Mouse (Mus musculus): ENCODE results near the gene Orm3. TPM values are rescaled to one million over a fixed set of nuclear protein-coding genes. Genes with fewer than 3 reads are reported as not detected.

The Orm3 gene
- polyA plus RNA-seq, 1 experiment from 2014 or later, result not detected

DNA sequence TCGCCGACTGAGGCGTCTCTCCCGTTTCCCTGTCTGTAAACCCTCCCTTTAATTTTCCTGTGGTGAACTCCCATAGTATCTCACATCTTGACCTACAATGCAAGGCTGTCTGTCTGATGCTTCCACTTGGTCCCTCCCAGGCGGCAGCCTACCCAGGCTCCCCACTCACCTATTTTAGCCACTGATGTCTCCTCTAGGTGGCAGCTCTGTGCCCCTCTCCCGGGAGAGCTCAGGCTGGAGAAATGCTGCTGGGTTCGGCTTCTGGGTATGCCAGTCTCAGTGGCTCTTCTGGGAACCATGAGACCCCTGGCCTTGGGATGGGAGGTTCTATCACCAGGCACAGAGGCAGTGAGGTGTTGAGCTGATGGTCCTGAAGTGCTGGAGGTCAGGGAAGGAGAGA lies 21.5 kb downstream of the Orm3 start:
- Histone ChIP-seq H3K9ac (ENCODE audit: low read depth, low read length) (no peak overlapping the region), H3K4me3 (ENCODE audit: low read depth, low read length) (no peak overlapping the region), H3K27ac (replicated peaks; ENCODE audit: low read depth, low read length) (no peak overlapping the region), H3K9me3 (ENCODE audit: control insufficient read depth, low read length) (no peaks in the 10 kb centered on the region), H3K27me3 (replicated peaks; ENCODE audit: control insufficient read depth, insufficient read depth, low read length) (no peaks in the 10 kb centered on the region), H3K4me2 (ENCODE audit: low read depth, low read length) (no peak overlapping the region), H3K4me1 (ENCODE audit: control insufficient read depth, insufficient read depth, low read length) (no peaks in the 10 kb centered on the region), H3K36me3 (ENCODE audit: control insufficient read depth, insufficient read depth, low read length) (peaks cover 86% of the 10 kb centered on the region)
- DNase-seq (ENCODE audit: low spot score) (no peak), ATAC-seq (ENCODE audit: low read depth) (no peak)
- 68% methylated on average over 7 of the region's 7 CpGs for WGBS

DNA sequence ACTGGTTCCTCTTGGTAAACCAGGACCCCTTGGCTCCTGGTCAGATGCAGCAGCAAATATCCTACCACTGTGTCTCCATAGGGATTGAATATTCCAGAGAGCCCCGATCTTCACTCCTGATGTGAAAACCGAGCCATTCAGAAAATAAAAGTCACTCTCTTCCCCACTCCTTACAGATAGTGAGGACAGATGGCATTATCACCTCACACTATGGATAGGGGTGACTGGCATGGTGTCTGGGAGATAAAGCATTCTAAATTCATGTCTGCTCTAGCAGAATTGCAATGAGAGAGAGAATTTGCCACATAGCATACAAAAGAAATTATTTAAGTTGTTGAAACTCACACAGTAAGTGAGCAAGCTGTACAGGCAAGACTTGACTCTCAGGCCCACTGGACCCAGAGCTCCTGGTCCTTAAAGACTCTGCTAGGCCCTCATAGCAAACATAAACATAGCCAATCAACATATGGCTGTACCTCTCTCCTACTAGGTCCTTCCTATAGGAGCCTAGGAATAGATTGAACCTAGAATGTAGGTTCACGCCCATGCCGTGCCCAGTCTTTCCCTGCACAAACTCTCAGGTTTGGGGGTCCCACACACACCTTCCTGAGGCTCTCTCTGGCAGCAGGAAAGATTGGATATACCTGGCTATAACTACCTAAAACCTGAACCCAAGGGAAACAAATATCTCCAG lies 26.9 kb downstream of the Orm3 start:
- peaks cover 79% of the 10 kb centered on the region for H3K36me3 ChIP-seq (ENCODE audit: control insufficient read depth, insufficient read depth, low read length)

DNA sequence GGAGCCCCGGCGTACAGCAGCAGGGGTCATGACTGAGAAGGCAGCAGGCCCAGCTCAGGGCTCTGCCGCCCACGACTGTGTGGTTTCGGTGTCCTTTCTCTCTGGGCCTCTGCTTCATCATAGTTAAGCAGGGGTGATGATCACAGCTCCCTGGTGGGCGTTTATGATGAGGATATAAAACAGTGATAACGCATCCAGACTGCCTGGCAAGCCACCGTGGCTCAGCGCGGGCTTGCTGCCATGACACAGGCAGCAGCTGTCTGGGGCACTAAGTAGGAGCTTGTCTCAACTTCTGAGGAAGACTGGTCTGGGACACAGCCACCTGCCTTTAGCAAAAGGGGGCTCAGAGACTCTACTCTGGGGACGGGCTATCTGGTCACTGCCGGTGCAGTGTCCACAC lies 27.5 kb downstream of the Orm3 start:
- Histone ChIP-seq H3K27me3 (replicated peaks; ENCODE audit: control insufficient read depth, insufficient read depth, low read length) (no peaks in the 10 kb centered on the region), H3K4me3 (ENCODE audit: low read depth, low read length) (no peak overlapping the region), H3K9ac (ENCODE audit: low read depth, low read length) (no peak overlapping the region), H3K4me1 (ENCODE audit: control insufficient read depth, insufficient read depth, low read length) (no peaks in the 10 kb centered on the region), H3K36me3 (ENCODE audit: control insufficient read depth, insufficient read depth, low read length) (peaks cover 76% of the 10 kb centered on the region), H3K4me2 (ENCODE audit: low read depth, low read length) (no peak overlapping the region), H3K27ac (replicated peaks; ENCODE audit: low read depth, low read length) (no peak overlapping the region), H3K9me3 (ENCODE audit: control insufficient read depth, low read length) (no peaks in the 10 kb centered on the region)
- WGBS, result 86% methylated on average over 12 of the region's 12 CpGs
- ATAC-seq (ENCODE audit: low read depth) (no peak), DNase-seq (ENCODE audit: low spot score) (no peak)

More for the DNA sequence above, 26.9 kb downstream of the Orm3 start:
- ATAC-seq (ENCODE audit: low read depth) (no peak), DNase-seq (ENCODE audit: low spot score) (no peak)
- Histone ChIP-seq H3K27ac (replicated peaks; ENCODE audit: low read depth, low read length) (no peak overlapping the region), H3K4me1 (ENCODE audit: control insufficient read depth, insufficient read depth, low read length) (no peaks in the 10 kb centered on the region), H3K27me3 (replicated peaks; ENCODE audit: control insufficient read depth, insufficient read depth, low read length) (no peaks in the 10 kb centered on the region), H3K9ac (ENCODE audit: low read depth, low read length) (no peak overlapping the region), H3K4me2 (ENCODE audit: low read depth, low read length) (no peak overlapping the region), H3K4me3 (ENCODE audit: low read depth, low read length) (no peak overlapping the region), H3K9me3 (ENCODE audit: control insufficient read depth, low read length) (no peaks in the 10 kb centered on the region)
- WGBS, result 89% methylated on average over 4 of the region's 4 CpGs

DNA sequence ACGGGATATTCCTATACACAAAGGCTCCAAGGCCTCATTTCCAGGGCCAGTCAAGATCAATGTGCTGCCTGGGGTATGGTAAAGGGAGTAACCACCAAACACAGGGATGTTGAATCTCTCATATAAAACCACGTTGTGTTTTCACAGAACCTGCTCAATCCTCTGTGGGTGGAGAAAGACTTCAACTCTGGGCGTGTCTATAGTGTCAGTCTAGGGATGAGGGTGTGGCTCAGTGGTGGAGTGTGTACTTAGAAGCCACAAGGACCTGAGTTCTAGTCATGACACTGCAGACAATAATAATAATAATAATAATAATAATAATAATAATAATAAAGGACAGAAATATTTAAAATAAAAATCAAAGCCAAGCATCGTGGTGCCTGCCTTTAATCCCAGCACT lies 28.3 kb downstream of the Orm3 start:
- H3K9ac ChIP-seq (ENCODE audit: low read depth, low read length), result no peak overlapping the region
- no peak overlapping the region for H3K4me2 ChIP-seq (ENCODE audit: low read depth, low read length)
- H3K36me3 ChIP-seq (ENCODE audit: control insufficient read depth, insufficient read depth, low read length), result peaks cover 69% of the 10 kb centered on the region
- no peaks in the 10 kb centered on the region for H3K27me3 ChIP-seq (replicated peaks; ENCODE audit: control insufficient read depth, insufficient read depth, low read length)
- ATAC-seq (ENCODE audit: low read depth) (no peak), DNase-seq (ENCODE audit: low spot score) (no peak)
- H3K9me3 ChIP-seq (ENCODE audit: control insufficient read depth, low read length), result no peaks in the 10 kb centered on the region
- no peaks in the 10 kb centered on the region for H3K4me1 ChIP-seq (ENCODE audit: control insufficient read depth, insufficient read depth, low read length)
- no peak overlapping the region for H3K4me3 ChIP-seq (ENCODE audit: low read depth, low read length)
- WGBS, result 91% methylated on average over 4 of the region's 4 CpGs
- H3K27ac ChIP-seq (replicated peaks; ENCODE audit: low read depth, low read length), result no peak overlapping the region

DNA sequence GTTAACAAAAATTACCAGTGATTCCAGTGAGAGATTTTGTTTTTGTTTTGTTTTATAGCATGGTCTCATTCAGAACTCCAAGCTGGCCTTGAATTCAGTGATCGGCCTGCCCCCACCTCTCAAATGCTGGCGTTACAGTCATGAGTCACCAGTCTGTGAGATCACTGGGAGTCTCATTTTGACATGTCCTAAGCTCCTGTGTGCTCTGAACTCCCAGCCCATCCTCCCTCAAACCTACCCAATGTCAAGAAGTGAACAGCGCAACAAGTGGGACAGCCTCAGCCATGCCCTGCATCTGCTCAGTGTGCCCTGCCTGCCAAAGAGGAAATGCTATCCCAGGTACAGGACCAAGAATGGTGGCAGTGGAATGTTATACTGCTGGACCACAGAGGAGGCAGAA lies 29.3 kb downstream of the Orm3 start:
- Histone ChIP-seq H3K4me3 (ENCODE audit: low read depth, low read length) (no peak overlapping the region), H3K27ac (replicated peaks; ENCODE audit: low read depth, low read length) (no peak overlapping the region), H3K4me2 (ENCODE audit: low read depth, low read length) (no peak overlapping the region), H3K9ac (ENCODE audit: low read depth, low read length) (no peak overlapping the region), H3K4me1 (ENCODE audit: control insufficient read depth, insufficient read depth, low read length) (no peaks in the 10 kb centered on the region), H3K9me3 (ENCODE audit: control insufficient read depth, low read length) (no peaks in the 10 kb centered on the region), H3K36me3 (ENCODE audit: control insufficient read depth, insufficient read depth, low read length) (peaks cover 59% of the 10 kb centered on the region), H3K27me3 (replicated peaks; ENCODE audit: control insufficient read depth, insufficient read depth, low read length) (no peaks in the 10 kb centered on the region)
- DNase-seq (ENCODE audit: low spot score) (no peak), ATAC-seq (ENCODE audit: low read depth) (no peak)
- WGBS, result 90% methylated on average over 3 of the region's 3 CpGs

DNA sequence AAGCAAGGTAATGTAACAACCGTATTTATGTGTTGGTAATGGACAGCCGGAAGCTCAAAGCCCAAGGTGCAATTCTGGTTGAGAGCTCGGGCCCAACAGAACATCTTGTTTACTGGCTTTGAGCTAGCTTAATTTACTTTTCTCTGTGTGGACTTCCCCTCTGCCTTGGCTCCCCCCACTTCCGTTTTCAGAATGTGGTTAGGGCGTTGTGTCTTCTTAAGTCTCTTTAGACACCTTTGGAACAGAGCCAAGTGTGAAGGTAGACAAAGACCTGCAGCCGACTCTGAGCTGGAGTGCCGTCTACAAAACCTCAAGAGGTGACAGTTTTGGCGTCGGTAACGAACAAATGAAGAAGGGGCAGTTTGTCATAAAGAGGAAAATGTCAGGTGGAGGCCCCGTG lies 29.8 kb downstream of the Orm3 start:
- ATAC-seq (ENCODE audit: low read depth), result no peak
- peak; percentile 44 for DNase-seq (ENCODE audit: low spot score)
- 74% methylated on average over 11 of the region's 11 CpGs for WGBS
- Histone ChIP-seq H3K4me3 (ENCODE audit: low read depth, low read length) (no peak overlapping the region), H3K36me3 (ENCODE audit: control insufficient read depth, insufficient read depth, low read length) (peaks cover 59% of the 10 kb centered on the region), H3K4me2 (ENCODE audit: low read depth, low read length) (no peak overlapping the region), H3K9me3 (ENCODE audit: control insufficient read depth, low read length) (no peaks in the 10 kb centered on the region), H3K9ac (ENCODE audit: low read depth, low read length) (no peak overlapping the region), H3K4me1 (ENCODE audit: control insufficient read depth, insufficient read depth, low read length) (no peaks in the 10 kb centered on the region), H3K27me3 (replicated peaks; ENCODE audit: control insufficient read depth, insufficient read depth, low read length) (no peaks in the 10 kb centered on the region), H3K27ac (replicated peaks; ENCODE audit: low read depth, low read length) (no peak overlapping the region)

DNA sequence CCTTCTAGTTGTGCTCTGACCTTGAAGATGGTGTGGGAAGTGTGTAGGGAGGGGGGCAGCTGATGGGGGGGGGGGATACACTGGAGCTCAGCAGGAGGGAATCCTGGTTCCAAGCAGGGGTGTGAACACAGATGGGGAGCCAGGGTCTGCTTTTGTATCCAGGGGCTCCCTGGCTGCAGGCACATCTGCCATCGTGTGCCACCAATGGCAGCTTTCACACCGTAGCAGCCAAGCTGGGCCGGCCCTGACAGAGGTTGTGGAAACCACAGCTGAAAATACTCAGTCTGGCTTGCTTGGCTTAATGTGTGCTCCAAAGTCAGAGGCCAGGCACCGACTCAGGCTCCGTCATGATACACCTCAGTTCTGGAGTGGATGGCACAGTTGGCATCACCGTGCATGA lies 32.1 kb downstream of the Orm3 start:
- Histone ChIP-seq H3K27me3 (replicated peaks; ENCODE audit: control insufficient read depth, insufficient read depth, low read length) (no peaks in the 10 kb centered on the region), H3K36me3 (ENCODE audit: control insufficient read depth, insufficient read depth, low read length) (peaks cover 42% of the 10 kb centered on the region), H3K4me2 (ENCODE audit: low read depth, low read length) (no peak overlapping the region), H3K4me1 (ENCODE audit: control insufficient read depth, insufficient read depth, low read length) (no peaks in the 10 kb centered on the region), H3K9me3 (ENCODE audit: control insufficient read depth, low read length) (no peaks in the 10 kb centered on the region), H3K4me3 (ENCODE audit: low read depth, low read length) (no peak overlapping the region), H3K9ac (ENCODE audit: low read depth, low read length) (no peak overlapping the region), H3K27ac (replicated peaks; ENCODE audit: low read depth, low read length) (no peak overlapping the region)
- no peak for ATAC-seq (ENCODE audit: low read depth)
- 85% methylated on average over 6 of the region's 6 CpGs for WGBS
- DNase-seq (ENCODE audit: low spot score), result no peak

DNA sequence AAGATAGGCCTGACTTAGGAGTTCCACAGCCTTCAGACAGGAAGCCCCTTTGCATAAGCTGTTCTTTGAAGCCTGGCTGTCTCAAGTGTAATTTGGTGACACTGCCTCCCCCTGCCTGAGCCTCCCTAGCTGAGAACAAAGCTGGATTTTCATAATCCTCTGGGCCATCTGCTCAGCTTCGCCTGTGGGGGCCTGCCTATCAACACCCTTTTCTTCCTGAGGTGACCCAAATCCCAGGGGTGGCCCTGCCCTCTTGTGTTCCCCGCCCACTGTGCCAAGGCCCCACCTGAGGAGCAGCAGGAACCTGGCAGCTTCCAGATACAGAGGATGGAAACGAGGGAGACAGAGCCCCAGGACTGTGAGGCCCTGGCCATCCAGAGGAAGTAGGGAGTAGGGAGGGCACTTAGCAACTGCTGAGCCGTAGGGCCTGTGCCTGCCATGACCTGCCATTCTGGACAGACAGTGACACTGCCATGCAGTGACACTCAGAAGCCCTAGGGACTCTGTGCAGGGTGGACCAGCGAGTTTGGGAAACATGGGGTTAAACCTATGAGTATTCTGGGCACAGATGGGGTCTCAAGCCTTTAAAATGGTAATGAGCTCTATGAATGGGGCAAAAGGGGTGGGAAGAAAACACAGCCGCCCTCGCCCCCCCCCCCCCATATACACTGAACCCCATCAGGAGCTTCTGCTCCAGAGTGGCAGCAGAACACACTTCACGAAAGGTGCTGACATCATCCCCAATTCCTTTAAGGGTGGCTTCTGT lies 33.3 kb downstream of the Orm3 start:
- no peak overlapping the region for H3K27ac ChIP-seq (replicated peaks; ENCODE audit: low read depth, low read length)
- ATAC-seq (ENCODE audit: low read depth) (peak; percentile 79; the same call in 1 of the 2 replicates), DNase-seq (ENCODE audit: low spot score) (peak; percentile 71)
- whole genome bisulfite sequencing, result 38% methylated on average over 8 of the region's 8 CpGs
- H3K4me2 ChIP-seq (ENCODE audit: low read depth, low read length), result no peak overlapping the region
- no peaks in the 10 kb centered on the region for H3K4me1 ChIP-seq (ENCODE audit: control insufficient read depth, insufficient read depth, low read length)
- peaks cover 40% of the 10 kb centered on the region for H3K36me3 ChIP-seq (ENCODE audit: control insufficient read depth, insufficient read depth, low read length)
- H3K9me3 ChIP-seq (ENCODE audit: control insufficient read depth, low read length), result no peaks in the 10 kb centered on the region
- H3K4me3 ChIP-seq (ENCODE audit: low read depth, low read length), result no peak overlapping the region
- H3K27me3 ChIP-seq (replicated peaks; ENCODE audit: control insufficient read depth, insufficient read depth, low read length), result no peaks in the 10 kb centered on the region
- 0 out of 2 replicates have a peak overlapping the region, but pooled peaks have one; percentile 19 for H3K9ac ChIP-seq (ENCODE audit: low read depth, low read length)

Measured in embryonic facial prominence, embryonic 14.5 days (tissue).